Mouse (Mus musculus) bone marrow, adult 2 months (tissue): Measurements from ENCODE around the gene Aldh8a1. TPM values are rescaled to one million over a fixed set of nuclear protein-coding genes. Genes with fewer than 3 reads are reported as not detected.

ENCODE experiments used
- H3K27ac ChIP-seq: fragments of 200-500 bp; 2 replicates; pipeline ENCODE4 v1.5.1; 2012; ENCODE audit warnings: low read depth, mild to moderate bottlenecking, control low read depth, inconsistent platforms, low read length; ENCODE audit not compliant: control insufficient read depth, poor library complexity, insufficient read depth
- H3K4me1 ChIP-seq: fragments of 200-500 bp; 2 replicates; pipeline ENCODE4 v1.6.1; 2011; ENCODE audit warnings: low read length; ENCODE audit not compliant: control insufficient read depth, insufficient read depth
- H3K4me3 ChIP-seq: fragments of 200-500 bp; replicated peaks from 2 replicates; pipeline ENCODE3; 2011; ENCODE audit warnings: mild to moderate bottlenecking, low read depth, low read length, control low read depth; ENCODE audit not compliant: control insufficient read depth
- CTCF ChIP-seq: fragments of 200-500 bp; IDR thresholded peaks from 2 replicates; pipeline ENCODE4 v1.5.1; 2011; ENCODE audit warnings: low read length, control low read depth; ENCODE audit not compliant: control insufficient read depth, insufficient read depth
- POLR2A ChIP-seq: fragments of 200-500 bp; IDR thresholded peaks from 2 replicates; pipeline ENCODE4 v1.6.1; 2011; ENCODE audit warnings: low read depth, mild to moderate bottlenecking, control low read depth, low read length, borderline replicate concordance; ENCODE audit not compliant: control insufficient read depth
- WGBS: fragments of 180-500 bp; shearing (Covaris S2); methylation state at CpG from one replicate; pipeline ENCODE4 v1.1.7; 2018; 5-methylcytosine and 5-hydroxymethylcytosine counted together
- polyA plus RNA-seq: library from polyadenylated mRNA; stranded (reverse); fragments of >200 nt; gene quantifications from 2 replicates; pipeline ENCODE4 v1.2.4, GENCODE M21; 2011; ENCODE audit warnings: low replicate concordance; ENCODE audit not compliant: missing spikeins, insufficient read depth, insufficient read length

Gene Aldh8a1
- polyA plus RNA-seq, 1 experiment = 2.4 TPM

GRCm38 (mm10) chr10:21416184-21416583, 39.1 kb downstream of the Aldh8a1 start:
- TF ChIP-seq CTCF (no peak), POLR2A (no peak)
- WGBS = 82% methylated on average over 5 of the region's 5 CpGs
- Histone ChIP-seq H3K27ac (no peak overlapping the region), H3K4me1 (no peaks in the 10 kb centered on the region), H3K4me3 (no peak overlapping the region)

GRCm38 (mm10) chr10:21419188-21419587, 42.1 kb downstream of the Aldh8a1 start:
- Histone ChIP-seq H3K4me1 (no peaks in the 10 kb centered on the region), H3K4me3 (no peak overlapping the region), H3K27ac (no peak overlapping the region)
- WGBS = 90% methylated on average over 14 of the region's 14 CpGs
- TF ChIP-seq CTCF (no peak), POLR2A (no peak)

GRCm38 (mm10) chr10:21420457-21421424, 43.6 kb downstream of the Aldh8a1 start:
- H3K4me3 ChIP-seq = no peak overlapping the region
- no peaks in the 10 kb centered on the region for H3K4me1 ChIP-seq
- TF ChIP-seq CTCF (peak; percentile 63), POLR2A (no peak)
- H3K27ac ChIP-seq = no peak overlapping the region
- 35% methylated on average over 24 of the region's 24 CpGs for WGBS

- Histone ChIP-seq H3K27ac (no peak overlapping the region), H3K4me3 (no peak overlapping the region), H3K4me1 (no peaks in the 10 kb centered on the region)
- WGBS = 63% methylated on average over 3 of the region's 3 CpGs
- TF ChIP-seq CTCF = no peak
- TF ChIP-seq POLR2A = no peak
Observed at GRCm38 (mm10) chr10:21426515-21426914, 49.4 kb downstream of the Aldh8a1 start.

GRCm38 (mm10) chr10:21427996-21428395, 50.9 kb downstream of the Aldh8a1 start:
- TF ChIP-seq CTCF (no peak), POLR2A (no peak)
- no peak overlapping the region for H3K4me3 ChIP-seq
- H3K27ac ChIP-seq = no peak overlapping the region
- WGBS = 81% methylated on average over 6 of the region's 6 CpGs
- H3K4me1 ChIP-seq = no peaks in the 10 kb centered on the region

- Histone ChIP-seq H3K4me3 (no peak overlapping the region), H3K27ac (no peak overlapping the region), H3K4me1 (no peaks in the 10 kb centered on the region)
- 84% methylated on average over 1 of the region's 1 CpGs for WGBS
- TF ChIP-seq POLR2A (no peak), CTCF (no peak)
Observed at GRCm38 (mm10) chr10:21439268-21439667, 62.2 kb downstream of the Aldh8a1 start.

- 77% methylated on average over 4 of the region's 4 CpGs for WGBS
- no peak overlapping the region for H3K27ac ChIP-seq
- H3K4me1 ChIP-seq = no peaks in the 10 kb centered on the region
- H3K4me3 ChIP-seq = no peak overlapping the region
- TF ChIP-seq CTCF (no peak), POLR2A (no peak)
Observed at GRCm38 (mm10) chr10:21441020-21441419, 63.9 kb downstream of the Aldh8a1 start.

GRCm38 (mm10) chr10:21441690-21442089, 64.6 kb downstream of the Aldh8a1 start:
- TF ChIP-seq CTCF (no peak), POLR2A (no peak)
- no peaks in the 10 kb centered on the region for H3K4me1 ChIP-seq
- 74% methylated on average over 4 of the region's 4 CpGs for WGBS
- H3K4me3 ChIP-seq = no peak overlapping the region
- H3K27ac ChIP-seq = no peak overlapping the region
